Mouse (Mus musculus) yolk sac, embryonic 10.5 days (tissue): ENCODE measurements around the gene Clic1.
"Not testable (repeated sequence)": the region's sequence is repeated elsewhere in the genome, so short reads cannot be mapped to it uniquely, and the experiment has no call there.

Experiments
- DNase-seq: peaks from one replicate; pipeline ENCODE4 v3.0.0-alpha.2; 2017; ENCODE audit warnings: low spot score

Gene Clic1

DNA sequence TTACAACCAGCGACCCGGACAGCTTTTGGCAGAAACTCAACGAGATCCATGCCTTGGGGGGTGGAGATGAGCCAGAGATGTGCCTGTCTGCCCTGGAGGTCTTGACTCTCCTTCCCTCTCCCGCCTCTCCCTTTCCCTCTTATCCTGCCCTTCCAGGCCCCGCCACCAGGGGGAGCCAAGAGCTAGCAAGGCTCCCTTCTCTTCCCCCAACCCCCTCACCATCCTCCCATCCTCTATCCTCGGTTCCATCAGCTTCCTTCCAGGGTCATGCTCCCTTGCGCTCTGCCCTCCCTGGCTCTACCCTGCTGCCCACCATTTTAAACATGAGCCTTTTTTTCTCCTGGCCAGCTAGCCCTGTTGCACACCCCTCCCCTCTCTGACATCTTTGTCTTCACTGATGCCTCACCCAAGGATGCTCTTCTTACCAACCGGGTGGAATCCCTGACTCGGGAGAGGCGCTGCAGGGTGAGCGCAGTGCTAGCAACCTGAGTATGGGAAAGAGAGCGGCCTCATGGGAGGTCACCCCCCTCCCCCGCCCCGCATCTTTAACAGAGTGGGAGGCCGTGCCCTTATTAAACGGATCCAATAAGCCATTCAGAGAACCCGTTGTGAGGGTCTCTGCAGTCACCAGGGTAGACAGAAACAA is 28.5 kb upstream of the Clic1 start:
- peak; percentile 83 for DNase-seq

- DNase-seq, result peak; percentile 68
Measured at GRCm38 (mm10) chr17:35021842-35022477, 27.8 kb upstream of the Clic1 start.

- DNase-seq, result no peak
Measured at GRCm38 (mm10) chr17:35022541-35023060, 27.2 kb upstream of the Clic1 start.

DNA sequence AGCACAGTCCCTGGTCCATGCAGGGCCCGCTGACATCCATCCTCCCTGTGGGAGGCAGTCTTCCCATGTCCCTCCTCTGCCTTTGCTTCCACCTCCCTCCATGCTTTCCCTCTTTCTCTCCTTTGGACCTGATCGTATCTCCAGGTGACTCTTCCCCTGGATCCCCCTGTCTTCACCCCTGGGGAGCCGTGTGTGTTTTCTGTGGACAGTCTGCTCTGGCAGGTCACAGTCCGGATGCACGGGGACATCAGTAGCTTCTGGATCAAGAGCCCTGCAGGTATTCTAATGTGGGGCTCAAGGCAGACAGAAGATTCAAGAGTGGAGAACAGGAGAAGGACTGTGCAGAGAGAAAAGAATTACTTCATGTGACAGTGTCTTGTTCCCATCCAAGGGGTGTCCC is 26.5 kb upstream of the Clic1 start:
- DNase-seq, result no peak

- peak; percentile 81 for DNase-seq
Measured at GRCm38 (mm10) chr17:35023756-35024155, 26.0 kb upstream of the Clic1 start.

GRCm38 (mm10) chr17:35024261-35024660 is 25.5 kb upstream of the Clic1 start:
- no peak for DNase-seq

GRCm38 (mm10) chr17:35024691-35025488 is 24.9 kb upstream of the Clic1 start:
- no peak for DNase-seq

DNA sequence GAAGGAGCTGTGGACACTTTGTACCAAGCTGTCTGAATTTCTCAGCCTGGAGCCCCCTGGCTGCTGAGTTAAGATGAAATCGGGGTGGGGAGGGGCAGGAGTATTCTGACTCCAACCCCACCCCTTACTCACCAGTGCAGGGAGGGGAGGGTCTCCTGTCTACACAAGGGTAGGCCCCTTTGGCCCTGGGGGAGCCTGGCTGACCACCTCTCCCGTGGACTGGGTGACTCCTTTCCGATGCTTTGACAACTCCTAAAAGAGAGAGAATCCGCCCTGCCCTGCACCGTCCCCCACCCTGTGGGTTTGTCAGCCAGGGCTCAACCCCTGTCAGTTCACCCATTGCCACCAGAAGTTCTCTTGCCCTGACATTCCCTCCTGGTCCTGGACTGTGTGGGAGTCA is 23.6 kb upstream of the Clic1 start:
- DNase-seq, result no peak

DNA sequence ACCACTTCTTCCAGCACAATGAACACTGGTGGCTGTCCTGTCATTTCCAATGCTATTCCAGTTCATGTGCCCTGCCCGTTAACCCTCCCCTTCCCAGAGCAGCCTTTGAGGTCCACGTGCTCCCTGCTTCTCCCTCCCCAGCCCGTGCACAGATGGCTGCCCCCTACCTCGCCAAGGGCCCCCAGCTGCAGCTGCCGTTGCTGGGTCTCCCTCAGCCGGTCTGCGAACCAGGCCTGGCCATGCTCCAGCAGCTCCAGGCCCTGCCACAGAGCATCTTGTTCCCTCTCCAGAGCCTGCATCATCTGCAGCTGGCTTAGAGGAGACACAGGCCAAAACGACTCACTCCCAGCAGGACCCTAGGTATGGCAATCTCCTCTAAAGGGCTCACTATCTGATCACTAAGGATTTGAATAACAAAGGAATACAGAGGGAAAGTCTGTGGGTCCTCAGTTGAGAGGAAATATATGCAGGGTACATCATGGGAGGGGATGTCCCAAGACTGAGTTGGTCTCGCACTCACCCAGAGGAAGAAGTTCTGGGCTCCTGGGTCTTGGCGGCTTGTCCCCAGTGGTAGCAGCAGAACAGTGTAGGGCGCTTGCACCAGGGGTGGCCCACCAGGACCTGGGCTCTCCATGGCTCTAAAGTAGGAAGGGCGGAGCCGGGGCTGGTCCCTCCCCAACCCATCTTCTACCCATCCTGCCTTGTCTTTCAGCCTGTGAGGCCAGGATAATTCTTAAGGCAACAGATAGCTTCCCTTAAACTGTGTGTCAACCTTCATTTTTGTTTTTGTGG is 22.3 kb upstream of the Clic1 start, which contains the start of gene Sapcd1:
TSS of gene Sapcd1 (minus strand) at position 740 of the 792 bp plus-strand sequence.
- DNase-seq, result no peak

DNA sequence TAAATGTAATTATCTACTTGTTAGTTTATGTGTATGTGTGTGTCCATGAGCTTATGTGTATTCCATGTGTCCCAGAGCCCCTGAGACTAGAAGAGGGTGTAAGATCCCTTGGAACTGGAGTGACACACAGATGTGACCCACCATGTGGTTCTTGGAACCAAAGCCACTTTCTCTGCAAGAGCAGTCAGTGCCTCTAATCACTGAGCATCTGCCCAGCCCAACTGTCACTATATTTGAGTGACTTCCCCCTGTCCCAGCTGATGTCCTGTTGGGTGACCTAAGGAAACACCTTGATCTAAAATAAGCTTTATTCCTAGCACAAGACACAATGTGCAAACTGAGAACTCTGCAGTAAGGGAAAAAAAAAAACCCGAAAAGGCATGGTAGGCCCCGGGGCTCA is 21.5 kb upstream of the Clic1 start:
- no peak for DNase-seq

GRCm38 (mm10) chr17:35029691-35030532 is 19.9 kb upstream of the Clic1 start:
- DNase-seq, result no peak

DNA sequence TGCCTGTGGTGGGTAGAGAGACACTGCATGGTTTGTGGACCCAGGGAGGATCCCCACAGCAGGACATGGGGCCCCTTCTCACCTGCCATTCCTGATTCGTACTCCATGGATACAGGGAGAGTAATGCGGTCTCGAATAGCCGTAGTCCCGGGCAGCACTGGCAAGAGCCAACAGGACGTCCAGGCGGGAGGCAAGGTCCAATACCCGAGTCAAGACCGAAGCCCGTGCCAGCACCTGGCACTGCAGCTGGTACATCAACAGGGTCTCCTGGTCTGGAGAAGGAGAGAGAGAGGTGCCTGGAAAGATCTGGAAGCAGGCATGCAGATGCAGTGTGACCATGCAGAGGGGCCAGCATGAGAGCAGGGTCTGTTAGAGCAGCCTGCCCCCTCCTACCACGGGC is 18.5 kb upstream of the Clic1 start:
- no peak for DNase-seq

DNA sequence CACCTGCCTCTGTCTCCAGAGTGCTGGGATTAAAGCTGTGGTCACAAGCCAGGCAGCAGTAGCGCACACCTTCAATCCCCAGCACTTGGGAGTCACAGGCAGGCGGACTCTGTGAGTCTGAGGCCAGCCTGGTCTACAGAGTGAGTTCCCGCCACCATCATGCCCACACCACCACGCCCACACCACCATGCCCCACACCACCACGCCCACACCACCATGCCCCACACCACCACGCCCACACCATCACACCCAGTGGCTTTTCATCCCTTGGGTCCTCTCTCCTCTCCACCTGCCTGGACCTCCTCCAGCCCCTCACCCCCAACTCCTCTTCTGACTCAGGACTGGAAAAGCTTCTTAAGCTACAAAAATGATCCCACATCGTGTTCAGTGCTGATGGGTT is 17.9 kb upstream of the Clic1 start:
- no peak for DNase-seq

GRCm38 (mm10) chr17:35032323-35032870 is 17.4 kb upstream of the Clic1 start:
- DNase-seq, result no peak

DNA sequence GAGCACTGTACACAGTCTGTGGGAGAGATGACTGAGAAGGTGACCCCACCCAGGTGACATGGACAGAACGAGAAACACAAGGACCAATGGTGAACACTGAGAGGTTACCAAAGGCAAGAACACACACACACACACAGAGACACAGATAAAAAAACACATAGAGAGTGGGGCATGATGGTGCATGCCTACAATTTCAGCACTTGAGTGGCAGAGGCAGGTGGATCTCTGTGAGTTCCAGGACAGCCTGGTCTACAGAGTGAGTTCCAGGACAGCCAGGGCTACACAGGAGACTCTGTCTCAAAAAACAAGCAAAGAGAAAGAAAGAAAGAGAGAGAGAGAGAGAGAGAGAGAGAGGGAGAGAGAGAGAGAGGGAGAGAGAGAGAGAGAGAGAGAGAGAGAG is 16.1 kb upstream of the Clic1 start:
- not testable (repeated sequence) for DNase-seq

- peak; percentile 73 for DNase-seq
Measured at GRCm38 (mm10) chr17:35034896-35035295, 14.9 kb upstream of the Clic1 start.

DNA sequence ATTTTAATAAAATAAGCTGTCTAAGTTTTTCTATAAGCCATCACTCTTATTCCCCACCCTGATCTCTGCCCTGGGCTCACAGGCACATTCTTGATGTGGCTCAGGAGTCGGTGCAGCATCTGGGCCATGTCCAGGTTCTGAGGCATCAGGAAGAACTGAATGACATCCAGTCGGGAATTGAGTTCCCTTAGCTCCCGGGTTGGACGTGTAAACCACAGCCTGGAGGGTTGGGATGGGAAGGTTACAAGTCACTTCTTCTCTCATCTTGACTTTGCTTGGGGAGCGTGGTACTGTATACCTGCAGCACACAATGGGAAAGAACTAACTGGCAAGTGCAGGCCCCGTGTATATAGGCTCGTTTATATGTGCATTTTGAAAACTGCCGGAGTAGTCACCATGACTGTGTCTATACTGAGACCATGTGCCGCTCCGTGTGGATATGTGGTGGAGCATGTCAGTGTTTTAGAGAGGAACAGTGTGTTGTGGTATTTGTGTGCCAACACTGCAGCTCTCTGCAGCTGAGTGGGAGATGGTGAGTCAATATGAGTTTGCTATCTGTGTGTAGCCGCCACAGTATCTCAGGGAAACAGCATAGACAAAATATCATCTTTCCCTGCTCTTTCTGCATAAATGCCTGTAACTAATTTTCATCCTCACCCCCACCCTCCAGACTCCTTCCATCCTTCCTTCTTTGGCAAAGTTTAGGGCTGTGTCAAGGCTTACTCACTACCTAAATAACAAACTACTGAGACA is 10.5 kb upstream of the Clic1 start:
- DNase-seq, result no peak

- no peak for DNase-seq
Measured at GRCm38 (mm10) chr17:35043794-35044193, 6.0 kb upstream of the Clic1 start.

- no peak for DNase-seq
Measured at GRCm38 (mm10) chr17:35044904-35045806, 4.6 kb upstream of the Clic1 start.
